Mouse (Mus musculus) stomach, embryonic 16.5 days (tissue): Measurements from ENCODE around the gene Kalrn. TPM values are rescaled to one million over a fixed set of nuclear protein-coding genes. Genes with fewer than 3 reads are reported as not detected.

ENCODE experiments used
- ATAC-seq: fragments of 200-750 bp; cut with Nextera tagmentation; 2 replicates; pipeline ENCODE4 v1.8.0; 2017; ENCODE audit warnings: moderate number of reproducible peaks, moderate TSS enrichment; ENCODE audit not compliant: insufficient read depth, low FRiP score
- H3K27ac ChIP-seq: fragments of 300-500 bp; sonication (generic); 2 replicates; pipeline ENCODE4 v1.5.1; 2014; ENCODE audit warnings: low read length
- H3K27me3 ChIP-seq: fragments of 300-500 bp; sonication (generic); 2 replicates; pipeline ENCODE4 v1.6.1; 2014; ENCODE audit warnings: low read length, control low read depth, mixed read lengths; ENCODE audit not compliant: control insufficient read depth, insufficient read depth
- H3K36me3 ChIP-seq: fragments of 300-500 bp; sonication (generic); 2 replicates; pipeline ENCODE4 v1.6.1; 2014; ENCODE audit warnings: low read length; ENCODE audit not compliant: control insufficient read depth, insufficient read depth
- H3K4me1 ChIP-seq: fragments of 300-500 bp; sonication (generic); 2 replicates; pipeline ENCODE4 v1.6.1; 2014; ENCODE audit warnings: low read length, control low read depth, mixed read lengths; ENCODE audit not compliant: control insufficient read depth, insufficient read depth
- H3K4me2 ChIP-seq: fragments of 300-500 bp; sonication (generic); 2 replicates; pipeline ENCODE4 v1.6.1; 2014; ENCODE audit warnings: low read depth, low read length, mixed read lengths
- H3K4me3 ChIP-seq: fragments of 300-500 bp; sonication (generic); replicated peaks from 2 replicates; pipeline ENCODE4 v1.5.1; 2014; ENCODE audit warnings: mild to moderate bottlenecking, low read length
- H3K9ac ChIP-seq: fragments of 300-500 bp; sonication (generic); 2 replicates; pipeline ENCODE4 v1.6.1; 2014; ENCODE audit warnings: low read length
- H3K9me3 ChIP-seq: fragments of 300-500 bp; sonication (generic); replicated peaks from 2 replicates; pipeline ENCODE4 v1.6.1; 2016; ENCODE audit warnings: low read length, control low read depth; ENCODE audit not compliant: control insufficient read depth
- WGBS: fragments of 180-500 bp; shearing (Covaris S2); extraction: QIAGEN DNeasy Blood & Tissue Kit; methylation state at CpG from one replicate; pipeline ENCODE4 v1.1.7; 2014; 5-methylcytosine and 5-hydroxymethylcytosine counted together
- polyA plus RNA-seq: library from polyadenylated mRNA; unstranded; fragments of >200 nt; fragmentation: Nextera tagmentation; extraction: Ambion mirVana; gene quantifications from 2 replicates; pipeline ENCODE4 v1.2.1, GENCODE M21; 2015

Gene Kalrn
- polyA plus RNA-seq, 1 experiment from 2014 or later: 22.7 TPM

DNA sequence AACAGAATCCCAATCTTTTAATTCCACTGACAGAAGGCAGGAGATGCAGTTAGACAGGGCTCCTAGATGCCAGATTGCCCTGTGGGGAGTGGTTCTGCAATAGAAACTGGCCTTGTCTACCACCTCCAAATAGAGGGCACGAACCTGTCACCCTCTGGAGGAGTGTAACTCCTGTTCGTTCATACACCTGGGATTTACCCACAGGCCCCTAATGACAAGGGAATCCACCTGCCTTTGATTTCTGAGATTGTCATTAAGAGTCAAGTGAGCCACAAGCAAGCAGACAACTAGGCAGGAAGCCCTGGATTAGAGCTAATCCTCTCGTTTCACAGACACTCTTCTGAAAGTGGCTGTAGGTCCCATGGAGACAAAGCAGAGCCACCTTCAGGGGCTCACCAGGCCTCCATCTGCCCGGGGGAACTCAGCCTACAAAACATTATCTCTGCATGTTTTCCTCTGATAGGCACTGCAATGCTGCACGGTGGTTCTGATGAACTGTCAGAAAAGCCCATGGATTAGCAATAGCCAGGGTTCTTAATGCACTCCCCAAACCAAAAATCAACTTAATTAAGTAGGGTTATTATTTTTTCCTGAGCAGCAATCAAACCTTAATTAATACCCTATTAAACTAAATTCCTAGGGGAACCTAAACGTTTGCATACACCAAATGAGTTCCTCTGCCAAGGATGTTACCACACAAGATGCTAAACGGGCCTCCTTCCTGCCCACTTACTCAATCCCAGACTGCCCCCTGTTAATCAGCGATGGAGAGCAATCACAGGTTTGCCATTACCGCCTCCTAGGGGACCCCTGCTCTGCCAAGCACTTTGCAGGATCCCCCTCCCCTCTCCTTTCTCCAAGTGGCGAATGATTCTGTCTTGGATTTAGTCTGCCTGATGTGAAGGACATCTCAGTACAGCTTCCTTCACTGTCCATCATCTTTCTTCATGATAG is 312.1 kb downstream of the Kalrn start:
- no peaks in the 10 kb centered on the region for H3K27me3 ChIP-seq
- WGBS: 59% methylated on average over 10 of the region's 10 CpGs
- ATAC-seq: no peak

GRCm38 (mm10) chr16:34254646-34255022 is 318.7 kb downstream of the Kalrn start:
- Histone ChIP-seq H3K4me3 (no peak overlapping the region), H3K9ac (no peak overlapping the region), H3K4me1 (no peaks in the 10 kb centered on the region), H3K4me2 (no peak overlapping the region), H3K36me3 (no peaks in the 10 kb centered on the region), H3K9me3 (no peaks in the 10 kb centered on the region), H3K27ac (no peak overlapping the region), H3K27me3 (no peaks in the 10 kb centered on the region)
- ATAC-seq: no peak
- 49% methylated on average over 2 of the region's 2 CpGs for WGBS

More for the DNA sequence above, 312.1 kb downstream of the Kalrn start:
- Histone ChIP-seq H3K9ac (no peak overlapping the region), H3K4me1 (peaks cover 9% of the 10 kb centered on the region), H3K4me2 (no peak overlapping the region), H3K4me3 (no peak overlapping the region), H3K27ac (no peak overlapping the region), H3K36me3 (no peaks in the 10 kb centered on the region), H3K9me3 (no peaks in the 10 kb centered on the region)

DNA sequence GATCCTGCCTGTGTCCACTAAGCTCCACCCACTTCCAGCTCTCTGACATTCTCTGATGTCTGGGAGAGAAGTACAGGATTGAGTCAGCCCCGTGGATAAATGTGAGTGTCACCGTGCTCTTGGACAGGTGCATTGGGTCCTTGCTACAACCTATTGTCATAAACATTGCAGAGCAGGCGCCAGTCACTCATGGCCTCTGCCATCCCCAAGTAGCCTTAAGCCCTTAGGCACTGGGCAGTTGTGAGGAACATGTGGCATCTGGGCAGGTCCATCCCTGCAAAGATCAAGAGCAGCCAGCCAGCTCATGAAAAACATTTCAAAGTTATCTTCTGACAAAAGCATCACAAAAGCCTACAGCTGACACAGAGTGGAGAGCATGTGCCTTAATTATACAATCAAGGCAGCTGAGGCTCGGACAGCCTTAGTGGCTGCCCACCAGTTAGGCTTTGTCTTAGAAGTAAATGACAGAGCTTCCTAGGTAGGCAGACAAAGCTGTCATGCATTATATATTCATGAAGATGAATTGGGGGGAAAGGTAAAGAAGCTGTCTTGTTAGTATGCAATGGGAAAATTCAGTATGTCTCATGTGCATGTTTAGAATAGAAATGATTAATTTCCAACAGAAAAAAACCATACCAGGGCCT is 319.2 kb downstream of the Kalrn start:
- no peak for ATAC-seq
- no peaks in the 10 kb centered on the region for H3K4me1 ChIP-seq
- 72% methylated on average over 4 of the region's 4 CpGs for WGBS
- no peaks in the 10 kb centered on the region for H3K36me3 ChIP-seq
- H3K27ac ChIP-seq: no peak overlapping the region
- peaks cover under 1% of the 10 kb centered on the region; the same call in 1 of the 2 replicates for H3K9me3 ChIP-seq
- H3K9ac ChIP-seq: no peak overlapping the region
- H3K4me2 ChIP-seq: no peak overlapping the region
- no peak overlapping the region for H3K4me3 ChIP-seq
- no peaks in the 10 kb centered on the region for H3K27me3 ChIP-seq

DNA sequence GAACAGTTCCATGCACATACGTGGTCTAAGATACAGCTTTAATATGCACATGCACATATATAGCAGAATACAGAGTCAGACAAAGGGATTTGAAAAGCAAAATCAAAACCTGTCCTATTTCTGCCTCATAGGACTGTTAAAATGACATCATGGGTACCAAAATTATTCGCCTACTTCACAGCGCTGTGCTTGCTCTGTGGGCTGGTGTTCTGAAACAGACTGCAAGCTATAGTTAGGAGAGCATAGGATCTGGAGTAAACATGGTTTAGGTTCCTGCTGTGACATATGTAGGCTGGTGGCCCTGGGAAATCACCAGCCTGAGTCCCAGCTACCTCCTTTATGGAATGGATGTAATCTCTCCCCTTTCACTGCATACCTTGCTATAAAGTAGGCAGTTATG is 320.7 kb downstream of the Kalrn start:
- no peaks in the 10 kb centered on the region for H3K36me3 ChIP-seq
- H3K4me1 ChIP-seq: no peaks in the 10 kb centered on the region
- no peak overlapping the region for H3K27ac ChIP-seq
- no peak for ATAC-seq
- H3K9ac ChIP-seq: no peak overlapping the region
- H3K27me3 ChIP-seq: no peaks in the 10 kb centered on the region
- no peak overlapping the region for H3K4me2 ChIP-seq
- no peak overlapping the region for H3K4me3 ChIP-seq
- H3K9me3 ChIP-seq: peaks cover 3% of the 10 kb centered on the region; the same call in 1 of the 2 replicates
- WGBS: 96% methylated on average over 3 of the region's 3 CpGs

- Histone ChIP-seq H3K4me1 (no peaks in the 10 kb centered on the region), H3K27ac (no peak overlapping the region), H3K9me3 (peaks cover 3% of the 10 kb centered on the region; the same call in 1 of the 2 replicates), H3K4me3 (no peak overlapping the region), H3K27me3 (no peaks in the 10 kb centered on the region), H3K36me3 (no peaks in the 10 kb centered on the region), H3K4me2 (no peak overlapping the region), H3K9ac (no peak overlapping the region)
- WGBS: 76% methylated on average over 4 of the region's 4 CpGs
- ATAC-seq: no peak
Observed at GRCm38 (mm10) chr16:34248256-34248655, 325.1 kb downstream of the Kalrn start.

GRCm38 (mm10) chr16:34241936-34242729 is 331.2 kb downstream of the Kalrn start:
- no peak overlapping the region for H3K9ac ChIP-seq
- H3K4me1 ChIP-seq: peaks cover 9% of the 10 kb centered on the region; the same call in 1 of the 2 replicates
- H3K4me3 ChIP-seq: no peak overlapping the region
- no peak overlapping the region for H3K4me2 ChIP-seq
- 73% methylated on average over 16 of the region's 16 CpGs for WGBS
- H3K27me3 ChIP-seq: no peaks in the 10 kb centered on the region
- H3K27ac ChIP-seq: peak overlapping the region; percentile 42
- ATAC-seq: peak; percentile 64; the same call in 1 of the 2 replicates
- no peaks in the 10 kb centered on the region for H3K36me3 ChIP-seq
- H3K9me3 ChIP-seq: no peaks in the 10 kb centered on the region

DNA sequence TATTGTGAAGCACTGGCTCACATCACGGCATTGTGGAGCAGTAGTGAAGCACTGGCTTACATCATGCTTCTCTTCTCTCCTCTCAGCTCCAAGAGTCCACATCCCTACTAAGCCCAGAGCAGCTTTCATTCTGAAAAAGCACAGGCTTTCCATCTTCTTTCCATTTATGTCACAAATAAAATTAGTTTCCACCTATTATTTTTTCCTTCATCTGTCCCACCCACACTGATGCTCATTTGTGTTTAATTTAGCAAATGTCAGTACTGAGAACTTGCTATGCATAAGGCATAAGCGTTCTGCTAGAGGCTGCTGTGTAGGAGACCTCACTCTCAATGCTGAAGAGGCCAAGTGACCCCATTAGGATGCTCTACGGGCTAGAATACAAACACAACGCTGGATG is 333.7 kb downstream of the Kalrn start:
- H3K27me3 ChIP-seq: no peaks in the 10 kb centered on the region
- H3K9ac ChIP-seq: no peak overlapping the region
- H3K4me2 ChIP-seq: no peak overlapping the region
- no peak overlapping the region for H3K27ac ChIP-seq
- no peaks in the 10 kb centered on the region for H3K9me3 ChIP-seq
- no peaks in the 10 kb centered on the region for H3K36me3 ChIP-seq
- no peak overlapping the region for H3K4me3 ChIP-seq
- 74% methylated on average over 4 of the region's 4 CpGs for WGBS
- H3K4me1 ChIP-seq: peaks cover 9% of the 10 kb centered on the region; the same call in 1 of the 2 replicates
- no peak for ATAC-seq

- H3K36me3 ChIP-seq: no peaks in the 10 kb centered on the region
- no peaks in the 10 kb centered on the region for H3K9me3 ChIP-seq
- no peak overlapping the region for H3K4me3 ChIP-seq
- H3K27me3 ChIP-seq: no peaks in the 10 kb centered on the region
- H3K4me2 ChIP-seq: no peak overlapping the region
- no peak overlapping the region for H3K9ac ChIP-seq
- WGBS: 71% methylated on average over 12 of the region's 12 CpGs
- H3K4me1 ChIP-seq: no peaks in the 10 kb centered on the region
- no peak for ATAC-seq
- H3K27ac ChIP-seq: no peak overlapping the region
Observed at GRCm38 (mm10) chr16:34236898-34237611, 336.3 kb downstream of the Kalrn start.
